Mouse (Mus musculus) heart, adult 9 months (tissue): ENCODE measurements around the gene Rps10.

ENCODE experiments used
- DNase-seq, 2 experiments: peaks; one replicate each; pipeline ENCODE4 v3.0.0; 2022; ENCODE audit warnings: low spot score in 2 of 2

Rps10 gene

DNA sequence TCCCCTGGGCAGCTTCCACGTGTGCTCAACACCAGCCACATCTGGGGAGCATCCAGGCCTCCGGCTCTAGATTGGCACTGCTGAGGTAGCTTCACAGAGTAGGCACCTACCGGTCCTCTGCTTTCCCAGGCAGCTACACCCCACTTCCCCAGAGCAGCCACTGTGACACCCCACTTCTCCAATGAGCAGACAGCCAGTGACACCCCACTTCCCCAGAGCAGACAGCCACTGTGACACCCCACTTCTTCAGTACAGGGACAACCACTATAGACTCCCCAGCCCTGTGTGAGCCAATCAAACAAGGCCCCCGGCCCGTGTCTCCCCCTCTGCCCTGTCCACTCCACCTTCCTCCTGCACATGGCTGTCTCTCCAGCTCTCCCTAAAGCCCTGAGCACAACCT is 24.5 kb downstream of the Rps10 start:
- DNase-seq: no peak

GRCm38 (mm10) chr17:27611519-27611884 is 25.0 kb downstream of the Rps10 start:
- no peak for DNase-seq

DNA sequence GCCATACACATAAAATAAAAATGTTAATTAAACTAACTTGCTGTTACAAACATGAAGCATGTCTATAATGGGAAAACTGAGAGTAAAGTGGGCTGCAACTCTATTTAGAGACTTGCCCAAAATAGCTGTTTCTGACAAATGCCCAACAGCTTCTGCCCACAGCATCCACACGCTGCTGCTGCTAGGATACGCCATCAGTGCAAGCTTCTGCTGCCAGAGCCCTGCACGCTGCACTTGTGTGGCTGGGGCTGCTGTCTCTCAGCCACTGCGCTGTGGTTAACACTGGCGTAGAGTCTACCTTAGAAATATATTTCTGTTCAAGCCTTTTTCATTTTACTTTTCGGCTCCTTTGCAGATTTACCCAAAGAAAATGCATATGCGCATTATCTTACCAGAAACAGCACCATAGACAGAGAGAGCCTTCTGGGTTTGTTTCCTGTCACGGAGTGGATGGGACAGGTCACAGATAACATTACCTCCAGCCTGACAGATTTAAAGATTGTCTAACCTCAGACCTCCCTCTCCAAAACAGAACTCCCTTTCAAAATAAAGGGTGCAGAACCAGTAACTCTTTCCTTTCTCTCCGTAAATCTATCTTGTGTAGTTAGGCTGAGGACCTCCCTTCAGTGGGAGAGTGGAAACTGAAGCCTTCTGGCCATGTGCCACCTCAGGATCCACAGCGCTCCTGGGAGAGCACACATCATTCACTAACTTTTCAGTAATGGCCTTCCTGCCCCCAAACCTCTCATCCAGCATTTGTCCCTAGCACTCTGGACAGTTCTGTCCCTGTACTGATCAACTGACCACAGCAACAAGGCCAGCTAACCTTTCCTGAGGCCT is 25.6 kb downstream of the Rps10 start:
- DNase-seq: no peak

DNA sequence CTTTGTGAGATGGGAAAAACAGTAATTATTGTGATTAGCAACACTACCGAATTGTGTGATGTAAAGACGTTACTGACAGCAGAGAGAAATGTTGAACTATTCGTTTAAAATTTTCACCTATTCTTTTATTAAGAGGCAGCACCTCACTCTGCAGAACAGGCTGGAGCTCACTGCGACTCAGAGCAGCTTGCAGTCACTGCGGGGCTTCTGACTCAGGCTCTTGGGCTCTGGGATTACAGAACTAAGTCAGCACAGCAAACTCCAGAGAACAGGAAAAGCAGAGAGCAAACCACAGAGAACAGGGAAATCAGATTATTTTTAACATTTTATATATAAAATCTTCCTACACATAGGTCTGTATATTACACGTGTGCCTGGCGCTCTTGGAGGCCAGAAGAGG is 26.9 kb downstream of the Rps10 start:
- DNase-seq: no peak

GRCm38 (mm10) chr17:27603522-27604234 is 32.8 kb downstream of the Rps10 start:
- peak; percentile 66 to 77 for DNase-seq

DNA sequence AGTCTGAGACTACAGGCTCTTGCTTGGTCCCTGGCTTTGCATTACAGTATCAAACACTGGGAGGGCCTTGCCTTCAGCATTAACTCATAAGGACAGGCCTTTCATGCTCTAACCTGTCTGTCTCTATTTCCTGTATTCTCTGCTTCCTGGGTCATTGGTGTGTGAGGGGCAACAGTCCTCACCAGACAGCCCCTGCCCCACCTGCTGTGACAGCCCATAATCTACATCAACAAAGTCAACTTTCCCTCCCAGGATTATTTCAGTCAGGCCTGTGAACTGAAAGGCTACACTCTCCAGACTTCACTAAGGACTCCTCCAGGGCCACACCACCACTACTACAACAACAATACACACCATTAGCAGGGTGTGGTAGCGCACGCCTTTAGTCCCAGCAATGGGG is 33.4 kb downstream of the Rps10 start:
- DNase-seq: no peak

- no peak for DNase-seq
Measured at GRCm38 (mm10) chr17:27600869-27601268, 35.6 kb downstream of the Rps10 start.

DNA sequence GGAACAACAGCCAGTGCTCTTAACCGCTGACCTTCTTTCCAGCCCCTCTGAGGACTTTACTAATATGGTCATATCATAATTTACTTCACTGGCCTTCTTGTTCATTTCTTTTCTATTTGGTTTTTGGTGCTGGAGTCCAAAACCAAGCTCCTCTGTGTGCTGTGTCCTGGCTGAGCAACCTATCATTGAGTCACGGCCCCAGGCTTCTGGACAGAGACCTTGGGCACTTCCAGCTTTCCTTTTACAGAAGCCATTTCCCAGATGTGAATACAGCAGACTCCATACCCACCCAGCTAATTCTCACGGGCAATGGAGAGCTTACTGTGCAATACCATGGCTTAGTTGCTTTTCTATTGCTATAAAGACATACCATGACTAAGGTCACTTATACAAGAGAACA is 36.2 kb downstream of the Rps10 start:
- no peak for DNase-seq

DNA sequence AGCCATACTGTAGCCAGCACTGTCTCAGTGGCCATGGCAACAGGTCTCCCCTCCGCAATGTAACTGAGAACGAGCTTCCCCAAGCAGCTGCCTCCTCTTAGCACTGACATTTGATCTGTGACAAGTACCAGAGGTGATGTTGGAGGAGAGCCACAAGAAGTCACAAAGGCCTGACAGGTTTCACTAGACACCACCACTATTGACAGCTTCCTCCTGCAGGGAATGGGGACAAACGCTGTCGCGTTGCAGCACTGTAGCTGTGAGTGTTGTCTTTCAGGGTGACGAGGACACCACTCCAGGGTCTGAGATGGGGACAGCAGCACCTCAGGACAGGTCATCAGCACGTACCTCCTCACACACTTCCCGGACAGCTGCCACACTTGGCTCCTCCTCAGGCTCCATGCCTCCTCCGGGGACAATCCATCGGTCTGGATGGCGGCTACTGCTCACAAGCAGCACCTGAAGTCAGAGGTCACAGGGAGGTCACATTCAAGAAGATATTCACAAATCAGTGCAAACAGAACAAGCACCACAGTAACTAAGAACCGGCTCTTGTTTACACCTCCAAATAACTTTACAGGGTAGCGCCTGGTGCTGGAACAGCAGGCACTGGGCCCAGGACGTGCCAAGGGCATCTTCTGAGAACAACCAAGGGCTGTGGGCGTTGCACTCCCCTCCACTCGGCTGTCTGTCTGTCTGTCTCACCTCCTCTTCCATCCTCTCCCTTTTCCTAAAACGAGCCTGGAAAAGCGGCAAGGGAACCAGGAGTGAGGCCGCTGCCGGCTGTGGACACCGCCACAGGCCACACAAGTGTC is 39.9 kb downstream of the Rps10 start:
- peak; percentile 56 to 61 for DNase-seq

DNA sequence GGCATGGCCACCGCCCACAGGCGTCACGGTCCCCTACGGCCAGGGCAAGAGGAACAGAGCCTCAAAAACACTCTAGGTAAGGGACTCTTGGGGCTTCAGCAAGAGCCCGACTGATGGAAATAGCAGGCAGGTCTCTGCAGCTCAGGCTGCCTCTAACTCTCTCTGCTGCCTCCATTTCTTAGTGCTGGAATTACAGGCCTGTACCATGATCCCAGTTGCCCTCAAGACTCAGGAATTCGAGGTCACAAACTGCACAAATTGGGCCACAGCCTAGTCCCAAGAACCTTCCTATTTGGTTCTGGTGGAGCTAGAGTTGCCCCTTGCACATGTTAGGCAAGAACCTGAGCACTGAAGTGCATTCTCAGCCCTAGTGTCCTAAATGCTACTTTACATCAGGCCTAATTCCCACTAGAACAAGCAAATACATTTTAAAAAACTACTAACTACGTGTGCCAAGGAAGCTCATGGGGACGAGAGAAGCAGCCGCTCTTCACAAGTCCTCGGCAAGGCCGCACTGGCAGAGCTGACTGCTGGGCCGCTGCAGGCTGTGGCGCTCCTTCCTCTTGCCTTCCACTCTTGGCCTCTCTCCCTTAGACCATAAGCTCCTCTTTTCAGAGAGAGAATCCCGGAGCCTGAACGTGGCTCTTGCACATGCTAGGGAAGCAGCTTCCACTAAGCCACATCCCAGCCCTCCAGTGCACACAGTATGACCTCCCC is 40.7 kb downstream of the Rps10 start:
- DNase-seq: no peak

GRCm38 (mm10) chr17:27592565-27592910 is 43.9 kb downstream of the Rps10 start:
- no peak for DNase-seq

GRCm38 (mm10) chr17:27591826-27592564 is 44.5 kb downstream of the Rps10 start:
- no peak for DNase-seq

DNA sequence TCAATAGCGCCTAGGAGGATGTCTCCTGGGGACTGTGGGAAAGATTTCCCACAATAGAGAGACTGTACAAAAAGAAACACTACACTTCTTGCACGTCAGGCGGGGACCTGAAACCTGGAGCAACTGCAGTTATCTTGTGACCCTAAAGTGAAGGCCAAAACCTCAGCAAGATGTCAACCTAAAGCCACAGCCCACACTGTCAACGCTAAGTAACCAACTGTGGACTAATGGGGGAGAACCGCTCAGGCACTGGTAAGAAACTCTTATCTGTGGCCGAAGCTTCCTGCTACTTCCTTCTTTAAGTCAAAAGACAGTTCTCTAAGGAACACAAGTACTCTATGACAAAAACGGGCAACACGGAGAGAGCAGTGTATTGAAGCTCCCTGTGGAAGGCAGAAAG is 48.2 kb downstream of the Rps10 start:
- DNase-seq: no peak

DNA sequence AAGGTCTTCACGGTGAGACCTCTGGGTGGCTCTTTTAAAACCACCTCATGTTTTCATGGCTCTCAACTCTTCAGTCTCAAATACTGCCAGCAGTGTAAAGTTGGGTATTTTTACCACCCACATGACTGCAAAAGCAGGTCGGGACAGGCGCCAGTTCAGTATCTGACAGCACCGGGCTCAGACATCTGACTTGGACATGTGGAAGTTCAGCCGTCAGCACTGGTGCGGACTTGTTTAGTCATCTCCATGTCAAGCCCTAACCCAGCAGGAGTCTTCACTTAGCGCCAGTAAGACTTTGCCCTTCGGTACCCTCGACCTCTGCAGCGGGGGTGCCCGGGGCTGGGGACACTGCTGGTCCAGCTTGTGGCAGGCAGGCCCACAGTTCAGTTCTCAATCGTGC is 49.2 kb downstream of the Rps10 start:
- peak; percentile 58 to 75 for DNase-seq

- DNase-seq: peak in 1 of 2 experiments; percentile 61
Measured at GRCm38 (mm10) chr17:27586661-27587060, 49.8 kb downstream of the Rps10 start.

DNA sequence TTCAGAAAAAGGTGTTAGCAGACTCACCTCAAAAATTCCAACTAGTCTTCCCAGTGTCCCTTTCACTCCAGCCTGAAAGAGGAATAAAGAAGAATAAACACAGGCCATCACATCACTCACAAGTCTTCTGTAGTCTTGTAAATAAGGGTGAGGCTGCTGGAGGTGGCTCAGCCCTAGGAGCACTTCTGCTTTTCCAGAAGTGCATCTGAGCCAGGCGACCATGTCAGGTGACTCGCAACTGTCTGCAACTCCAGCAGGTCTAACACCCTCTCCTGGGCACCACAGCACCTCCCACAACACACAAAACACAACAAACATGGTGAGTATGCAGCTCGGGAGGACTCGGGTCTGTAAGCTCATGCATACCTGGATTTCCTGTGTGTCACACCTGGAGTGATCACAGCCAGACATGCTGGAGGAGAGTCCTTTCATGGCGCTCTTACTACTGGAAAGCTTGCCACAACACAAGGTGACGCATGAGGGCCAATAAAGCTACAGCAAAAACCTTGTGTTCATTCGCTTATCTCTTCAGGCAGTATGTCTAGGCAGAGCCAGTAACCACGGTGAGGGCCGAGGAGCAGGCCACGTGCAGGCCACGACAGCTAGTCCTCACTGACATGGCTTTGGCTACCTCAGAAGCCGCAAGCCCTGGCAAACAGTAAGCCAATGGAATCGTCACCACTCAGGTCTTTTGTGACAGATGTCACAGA is 53.1 kb downstream of the Rps10 start:
- no peak for DNase-seq
